Mouse (Mus musculus) embryonic facial prominence, embryonic 14.5 days (tissue): ENCODE results near the gene Meiob. TPM values are rescaled to one million over a fixed set of nuclear protein-coding genes. Genes with fewer than 3 reads are reported as not detected.

Experiments
- ATAC-seq: fragments of 200-750 bp; cut with Nextera tagmentation; 2 replicates; pipeline ENCODE4 v1.8.0; 2017; ENCODE audit warnings: low read depth, moderate number of reproducible peaks, moderate TSS enrichment
- DNase-seq: peaks from one replicate; pipeline ENCODE4 v3.0.0-alpha.2; 2015; ENCODE audit warnings: low spot score
- H3K27ac ChIP-seq: fragments of 300-500 bp; sonication (generic); replicated peaks from 2 replicates; pipeline ENCODE4 v1.5.1; 2014; ENCODE audit warnings: low read depth, mild to moderate bottlenecking, low read length, moderate library complexity
- H3K27me3 ChIP-seq: fragments of 300-500 bp; sonication (generic); replicated peaks from 2 replicates; pipeline ENCODE4 v1.6.1; 2014; ENCODE audit warnings: low read length; ENCODE audit not compliant: control insufficient read depth, insufficient read depth
- H3K36me3 ChIP-seq: fragments of 300-500 bp; sonication (generic); 2 replicates; pipeline ENCODE4 v1.6.1; 2014; ENCODE audit warnings: low read length, mixed read lengths; ENCODE audit not compliant: control insufficient read depth, insufficient read depth
- H3K4me1 ChIP-seq: fragments of 300-500 bp; sonication (generic); 2 replicates; pipeline ENCODE4 v1.6.1; 2014; ENCODE audit warnings: antibody characterized with exemption, low read length; ENCODE audit not compliant: control insufficient read depth, insufficient read depth
- H3K4me2 ChIP-seq: fragments of 300-500 bp; sonication (generic); 2 replicates; pipeline ENCODE4 v1.6.1; 2014; ENCODE audit warnings: low read depth, mild to moderate bottlenecking, low read length, moderate library complexity, mixed read lengths
- H3K4me3 ChIP-seq: fragments of 300-500 bp; sonication (generic); 2 replicates; pipeline ENCODE4 v1.5.1; 2014; ENCODE audit warnings: low read depth, mild to moderate bottlenecking, low read length
- H3K9ac ChIP-seq: fragments of 300-500 bp; sonication (generic); 2 replicates; pipeline ENCODE4 v1.6.1; 2014; ENCODE audit warnings: low read depth, mild to moderate bottlenecking, low read length, moderate library complexity, mixed read lengths
- H3K9me3 ChIP-seq: fragments of 300-500 bp; sonication (generic); 2 replicates; pipeline ENCODE4 v1.6.1; 2016; ENCODE audit warnings: low read length; ENCODE audit not compliant: control insufficient read depth
- WGBS: fragments of 180-500 bp; shearing (Covaris S2); extraction: QIAGEN DNeasy Blood & Tissue Kit; methylation state at CpG from one replicate; pipeline ENCODE4 v1.1.7; 2014; 5-methylcytosine and 5-hydroxymethylcytosine counted together
- polyA plus RNA-seq: library from polyadenylated mRNA; unstranded; fragments of >200 nt; fragmentation: Nextera tagmentation; extraction: Ambion mirVana; gene quantifications from 2 replicates; pipeline ENCODE4 v1.2.1, GENCODE M21; 2014

Meiob gene
- not detected in 2 replicates for polyA plus RNA-seq

DNA sequence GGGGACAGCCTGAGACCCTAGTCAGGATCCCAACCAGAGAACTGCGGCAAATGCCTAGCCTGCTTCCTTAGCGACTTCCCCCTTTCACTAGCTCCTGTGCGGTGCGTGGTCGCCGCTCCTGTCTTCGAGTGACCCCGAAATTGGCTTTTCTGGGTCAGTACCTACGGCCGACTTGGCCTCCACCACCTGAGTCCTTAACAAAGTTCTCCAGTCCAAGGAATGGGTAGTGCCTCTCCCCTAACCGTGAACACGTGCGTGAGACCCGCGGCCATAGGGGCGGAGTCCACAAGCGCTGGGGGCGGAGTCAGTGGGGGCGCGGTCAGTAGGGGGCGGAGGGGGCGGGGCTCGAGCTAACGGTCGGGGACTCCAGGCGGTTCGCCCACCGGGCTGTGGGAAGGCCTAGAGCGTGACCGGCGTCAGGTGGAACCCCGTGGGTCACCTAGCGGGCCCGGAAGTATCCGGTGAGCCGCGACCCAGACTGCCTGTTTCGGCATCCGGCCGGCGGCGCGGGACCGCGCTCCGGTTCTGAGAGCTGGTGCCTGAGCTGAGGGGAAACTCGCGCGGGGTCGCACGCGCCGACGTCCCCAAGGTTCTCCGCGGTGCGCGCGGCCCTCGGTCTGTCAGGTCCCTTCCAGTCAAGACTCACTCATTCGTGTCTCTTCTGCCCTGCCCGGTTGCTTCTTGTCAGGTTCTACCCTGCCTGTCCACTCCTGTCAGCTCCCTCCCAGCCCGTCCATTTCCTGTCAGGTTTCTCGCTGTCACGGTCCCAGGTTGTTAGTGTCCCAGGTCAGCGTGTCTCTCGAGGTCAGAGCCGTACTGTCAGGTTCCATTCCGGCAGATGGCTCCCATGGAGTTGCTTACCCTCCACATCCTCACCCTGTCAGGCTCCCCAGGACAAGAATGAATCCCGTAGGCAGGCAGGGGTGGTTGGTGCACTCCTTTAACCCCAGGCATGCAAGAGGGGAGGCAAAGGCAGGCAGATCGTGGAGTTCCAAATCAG lies at the start of gene Meiob:
Gene Meiob (plus strand): TSS at position 338 of the 1,000 bp plus-strand sequence.
- under 1% methylated on average over 60 of the region's 71 CpGs for WGBS
- H3K4me1 ChIP-seq = no peaks in the 10 kb centered on the region

DNA sequence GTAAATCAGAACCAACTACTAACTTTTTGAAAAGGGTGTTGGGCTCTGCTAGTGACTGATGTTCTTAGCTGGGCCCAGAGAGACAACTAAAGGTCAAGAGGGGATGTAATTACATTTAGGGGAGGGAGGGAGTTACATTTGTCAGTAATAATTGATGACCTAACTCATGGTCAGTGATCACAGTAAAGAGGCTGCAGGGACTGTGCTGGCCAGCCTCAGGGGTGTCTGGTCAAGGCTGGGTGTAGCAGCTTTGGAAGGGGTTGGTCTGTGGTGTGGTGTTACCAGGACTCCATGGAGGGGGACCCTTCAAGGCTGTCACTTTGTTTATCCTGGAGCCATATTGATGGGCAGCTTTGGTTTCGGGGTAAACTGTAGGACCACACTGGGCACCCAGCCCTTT lies 46.7 kb upstream of the Meiob start:
- Histone ChIP-seq H3K27me3 (peaks cover 26% of the 10 kb centered on the region), H3K4me2 (no peak overlapping the region), H3K9me3 (no peaks in the 10 kb centered on the region), H3K4me1 (peaks cover 20% of the 10 kb centered on the region; the same call in 1 of the 2 replicates), H3K4me3 (no peak overlapping the region), H3K27ac (no peak overlapping the region), H3K9ac (no peak overlapping the region), H3K36me3 (no peaks in the 10 kb centered on the region)
- no peak for ATAC-seq
- no peak for DNase-seq
- 85% methylated on average over 1 of the region's 1 CpGs for WGBS

More for the DNA sequence above, at the start of gene Meiob:
- no peaks in the 10 kb centered on the region for H3K36me3 ChIP-seq
- DNase-seq = peak; percentile 86
- peak; percentile 90 for ATAC-seq
- peaks cover 31% of the 10 kb centered on the region for H3K27me3 ChIP-seq
- no peak within 1 kb of the TSS for H3K27ac ChIP-seq
- H3K9ac ChIP-seq = peak within 1 kb of the TSS; percentile 41
- peak within 1 kb of the TSS; percentile 67 for H3K4me2 ChIP-seq
- H3K9me3 ChIP-seq = no peaks in the 10 kb centered on the region
- peak within 1 kb of the TSS; percentile 58 for H3K4me3 ChIP-seq

DNA sequence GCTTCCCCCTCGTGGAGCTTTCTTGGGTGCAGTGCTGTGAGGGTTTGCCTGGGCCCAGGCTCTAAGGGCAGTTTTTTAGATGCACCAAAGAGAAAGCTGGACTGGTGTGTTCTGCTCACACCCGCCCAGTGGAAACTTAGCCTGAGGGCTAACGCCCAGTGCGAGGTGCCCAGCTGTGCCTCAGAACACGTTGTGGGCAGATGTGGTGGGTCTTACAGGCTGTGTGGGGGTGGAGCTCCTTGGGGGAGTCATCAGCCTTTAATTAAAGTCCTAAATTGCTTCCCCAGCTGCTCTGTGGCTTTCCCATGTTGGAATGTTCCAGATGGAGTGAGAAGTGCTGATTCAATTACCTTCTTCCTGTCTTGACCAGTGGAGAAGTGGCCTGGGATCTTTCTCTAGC lies 43.0 kb upstream of the Meiob start:
- peak overlapping the region; percentile 39; the same call in 1 of the 2 replicates for H3K27ac ChIP-seq

DNA sequence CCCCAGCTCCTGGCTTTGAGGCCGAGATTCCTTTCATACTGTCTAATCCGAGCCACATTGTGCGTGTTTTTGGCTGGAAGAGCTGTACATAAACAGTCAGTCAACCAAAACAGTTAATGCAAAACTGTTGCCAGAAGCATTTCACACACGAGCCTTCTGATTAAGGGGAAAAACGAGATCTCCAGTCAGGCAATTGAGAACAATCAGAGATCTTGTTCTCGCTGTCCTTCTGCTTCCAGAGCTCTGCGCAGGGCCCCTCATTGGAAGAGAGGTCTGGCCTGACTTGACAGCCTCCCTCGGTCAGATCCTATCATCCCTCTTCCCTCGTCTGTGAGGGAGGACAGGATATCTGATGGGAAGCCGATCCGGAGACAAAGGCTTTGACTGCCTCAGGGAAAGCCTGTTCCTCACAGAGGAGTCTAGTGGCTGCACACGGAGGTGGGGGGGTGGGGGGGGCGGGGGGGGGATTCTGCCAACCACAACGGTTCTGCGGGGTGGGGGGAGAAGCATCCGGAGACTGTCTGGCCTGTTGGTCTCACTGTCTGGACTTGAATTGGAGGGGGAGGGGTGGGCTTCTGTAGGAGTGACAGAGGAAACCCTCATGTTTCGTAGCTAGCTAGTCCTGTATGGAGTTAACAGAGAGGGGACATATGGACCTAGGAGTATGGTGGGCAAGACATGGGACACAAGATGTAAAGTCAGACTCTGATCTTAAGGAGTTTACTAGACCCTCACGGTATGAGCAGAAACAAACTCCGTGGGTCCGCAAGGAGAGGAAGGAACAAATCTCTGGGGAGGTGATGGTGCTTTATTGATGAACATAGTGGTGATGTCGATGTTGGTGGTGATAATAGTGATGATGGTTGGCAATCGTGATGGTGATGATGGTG lies 38.8 kb upstream of the Meiob start:
- no peak overlapping the region for H3K4me3 ChIP-seq
- peaks cover 28% of the 10 kb centered on the region for H3K4me1 ChIP-seq
- no peaks in the 10 kb centered on the region for H3K27me3 ChIP-seq
- ATAC-seq (peak; percentile 75), DNase-seq (peak; percentile 87)
- 33% methylated on average over 20 of the region's 22 CpGs for WGBS
- H3K9ac ChIP-seq = peak overlapping the region; percentile 51
- H3K9me3 ChIP-seq = no peaks in the 10 kb centered on the region
- no peaks in the 10 kb centered on the region for H3K36me3 ChIP-seq
- H3K27ac ChIP-seq = peak overlapping the region; percentile 80
- peak overlapping the region; percentile 30 for H3K4me2 ChIP-seq

More for the DNA sequence above, 43.0 kb upstream of the Meiob start:
- DNase-seq (peak; percentile 67), ATAC-seq (peak; percentile 53; the same call in 1 of the 2 replicates)
- Histone ChIP-seq H3K4me3 (no peak overlapping the region), H3K4me1 (peaks cover 26% of the 10 kb centered on the region), H3K9ac (no peak overlapping the region), H3K36me3 (no peaks in the 10 kb centered on the region), H3K9me3 (no peaks in the 10 kb centered on the region), H3K27me3 (no peaks in the 10 kb centered on the region), H3K4me2 (no peak overlapping the region)
- 21% methylated on average over 5 of the region's 5 CpGs for WGBS

DNA sequence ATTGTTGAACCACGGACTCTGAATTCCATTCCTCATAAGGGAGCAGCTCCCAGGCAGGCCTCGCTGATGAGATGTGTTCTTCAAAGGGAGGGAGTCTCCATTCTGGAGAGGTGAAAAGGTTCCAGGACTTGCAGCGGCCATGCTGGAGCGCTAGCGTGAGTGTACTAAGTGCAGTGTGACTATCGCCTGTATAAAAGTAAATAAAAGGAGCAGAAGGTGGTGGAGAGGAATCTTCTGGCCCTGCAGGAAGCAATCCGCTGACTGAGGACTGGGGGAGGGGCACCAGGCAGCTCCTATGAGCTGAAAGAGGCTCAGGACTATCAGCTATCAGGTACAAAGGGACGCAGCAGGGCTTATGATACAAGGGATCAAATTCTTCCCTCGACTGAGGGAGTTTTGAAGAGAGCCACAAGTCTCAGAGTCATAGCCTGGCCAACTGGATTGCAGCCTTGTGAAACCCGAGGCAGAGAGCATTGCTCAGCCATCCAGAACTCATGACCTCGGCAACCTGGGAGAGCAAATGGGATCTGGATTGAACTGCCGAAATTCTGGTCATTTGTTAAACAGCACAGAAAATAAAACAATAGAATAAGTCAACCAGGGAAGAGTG lies 37.7 kb upstream of the Meiob start:
- H3K36me3 ChIP-seq = no peaks in the 10 kb centered on the region
- H3K9ac ChIP-seq = no peak overlapping the region
- no peak; the same call in 1 of the 2 replicates for ATAC-seq
- H3K27me3 ChIP-seq = no peaks in the 10 kb centered on the region
- no peaks in the 10 kb centered on the region for H3K9me3 ChIP-seq
- WGBS = 21% methylated on average over 12 of the region's 12 CpGs
- peak; percentile 32 for DNase-seq
- H3K4me1 ChIP-seq = peaks cover 26% of the 10 kb centered on the region
- H3K4me2 ChIP-seq = no peak overlapping the region
- H3K4me3 ChIP-seq = no peak overlapping the region
- no peak overlapping the region; the same call in 1 of the 2 replicates for H3K27ac ChIP-seq

DNA sequence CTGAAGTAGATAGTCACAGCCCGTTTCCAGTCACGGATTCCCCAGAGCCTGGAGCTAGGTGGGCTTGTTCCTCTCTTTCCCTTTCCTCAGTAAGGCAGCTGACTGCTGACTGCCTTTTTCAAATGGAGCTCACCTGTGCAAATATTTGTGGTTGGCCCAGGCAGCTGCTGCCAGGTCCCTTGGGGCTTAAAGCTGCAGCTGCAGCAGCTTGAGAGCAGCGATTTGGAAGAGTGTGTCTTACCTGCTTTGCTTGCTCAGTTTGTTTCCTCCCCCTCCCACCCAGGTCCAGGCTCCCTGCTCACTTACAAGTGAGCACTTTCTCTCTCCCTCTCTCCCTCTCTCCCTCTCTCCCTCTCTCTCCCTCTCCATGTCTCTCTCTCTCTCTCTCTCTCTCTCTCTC lies 34.9 kb upstream of the Meiob start:
- H3K27me3 ChIP-seq = no peaks in the 10 kb centered on the region
- DNase-seq (peak; percentile 83), ATAC-seq (peak; percentile 56; the same call in 1 of the 2 replicates)
- H3K9me3 ChIP-seq = no peaks in the 10 kb centered on the region
- H3K9ac ChIP-seq = no peak overlapping the region
- no peak overlapping the region for H3K27ac ChIP-seq
- H3K4me1 ChIP-seq = peaks cover 25% of the 10 kb centered on the region
- WGBS = 25% methylated on average over 3 of the region's 3 CpGs
- no peak overlapping the region for H3K4me2 ChIP-seq
- H3K36me3 ChIP-seq = no peaks in the 10 kb centered on the region
- H3K4me3 ChIP-seq = no peak overlapping the region

DNA sequence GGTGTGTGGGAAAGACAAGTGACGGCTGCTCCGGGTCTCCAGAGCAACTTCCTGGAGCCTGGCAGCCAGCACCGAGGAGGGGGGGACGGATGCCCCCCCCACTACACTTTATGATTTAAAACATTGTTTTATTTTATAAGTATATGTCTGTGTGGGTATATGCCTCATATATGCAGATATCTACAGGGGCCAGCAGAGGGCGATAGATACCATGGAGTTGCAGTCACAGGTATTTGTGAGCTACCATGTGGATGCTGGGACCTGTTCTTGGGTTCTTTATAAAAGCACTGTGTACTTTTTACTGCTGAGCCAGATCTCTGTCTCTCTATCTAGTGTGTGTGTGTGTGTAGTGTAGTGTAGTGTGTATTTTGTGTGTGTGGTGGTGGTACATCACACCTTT lies 30.8 kb upstream of the Meiob start:
- H3K27me3 ChIP-seq = no peaks in the 10 kb centered on the region
- DNase-seq (no peak), ATAC-seq (no peak)
- H3K27ac ChIP-seq = no peak overlapping the region
- H3K4me3 ChIP-seq = no peak overlapping the region
- no peak overlapping the region for H3K9ac ChIP-seq
- no peak overlapping the region for H3K4me2 ChIP-seq
- H3K36me3 ChIP-seq = no peaks in the 10 kb centered on the region
- no peaks in the 10 kb centered on the region for H3K9me3 ChIP-seq
- no peaks in the 10 kb centered on the region for H3K4me1 ChIP-seq
- WGBS = 84% methylated on average over 5 of the region's 5 CpGs

DNA sequence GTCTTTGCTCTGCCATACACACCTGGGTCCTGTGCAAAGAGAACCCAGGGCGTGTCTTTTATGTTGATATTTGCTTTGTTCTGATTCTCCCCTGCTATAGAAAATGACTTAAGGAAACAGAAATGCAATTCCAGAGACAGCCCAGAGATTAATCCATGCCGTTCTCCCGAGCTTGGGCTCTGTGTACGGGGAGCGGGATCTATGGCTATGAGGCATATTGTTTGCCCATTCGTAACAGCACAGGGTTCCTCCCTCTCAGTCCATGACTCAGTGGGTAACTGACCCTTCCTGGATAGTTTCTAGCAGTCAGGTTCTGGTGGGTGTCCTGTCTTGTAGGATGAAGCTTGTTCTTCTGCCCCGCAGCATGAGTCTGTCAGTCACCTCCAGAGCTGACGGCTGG lies 28.9 kb upstream of the Meiob start:
- no peaks in the 10 kb centered on the region for H3K27me3 ChIP-seq
- no peak overlapping the region for H3K4me2 ChIP-seq
- DNase-seq = no peak
- H3K4me1 ChIP-seq = no peaks in the 10 kb centered on the region
- WGBS = 70% methylated on average over 8 of the region's 8 CpGs
- H3K36me3 ChIP-seq = no peaks in the 10 kb centered on the region
- no peak for ATAC-seq
- H3K9me3 ChIP-seq = no peaks in the 10 kb centered on the region
- H3K27ac ChIP-seq = no peak overlapping the region
- H3K9ac ChIP-seq = peak overlapping the region; percentile 5; the same call in 1 of the 2 replicates
- H3K4me3 ChIP-seq = no peak overlapping the region
